Mouse (Mus musculus): ENCODE data around the gene Slc16a11.

The Slc16a11 gene

GRCm38 (mm10) chr11:70225798-70226601 is 13.4 kb downstream of the Slc16a11 start:
- DNase-seq (ENCODE audit: low spot score): no peak

- no peak for DNase-seq (ENCODE audit: low spot score)
These were observed 14.0 kb downstream of the Slc16a11 start for GRCm38 (mm10) chr11:70226602-70226890.

- DNase-seq (ENCODE audit: low spot score): no peak
These were observed 14.6 kb downstream of the Slc16a11 start for GRCm38 (mm10) chr11:70227126-70227525.

GRCm38 (mm10) chr11:70227661-70228245 is 15.2 kb downstream of the Slc16a11 start:
- DNase-seq (ENCODE audit: low spot score): no peak

- peak; percentile 90 for DNase-seq (ENCODE audit: low spot score)
These were observed 16.3 kb downstream of the Slc16a11 start for GRCm38 (mm10) chr11:70228828-70229227.

- no peak for DNase-seq (ENCODE audit: low spot score)
These were observed 16.9 kb downstream of the Slc16a11 start, which contains the start of gene Bcl6b for GRCm38 (mm10) chr11:70229260-70230010. TSS of gene Bcl6b (minus strand) at chr11:70229798.

- DNase-seq (ENCODE audit: low spot score): peak; percentile 83
These were observed 17.7 kb downstream of the Slc16a11 start for GRCm38 (mm10) chr11:70230239-70230727.

DNA sequence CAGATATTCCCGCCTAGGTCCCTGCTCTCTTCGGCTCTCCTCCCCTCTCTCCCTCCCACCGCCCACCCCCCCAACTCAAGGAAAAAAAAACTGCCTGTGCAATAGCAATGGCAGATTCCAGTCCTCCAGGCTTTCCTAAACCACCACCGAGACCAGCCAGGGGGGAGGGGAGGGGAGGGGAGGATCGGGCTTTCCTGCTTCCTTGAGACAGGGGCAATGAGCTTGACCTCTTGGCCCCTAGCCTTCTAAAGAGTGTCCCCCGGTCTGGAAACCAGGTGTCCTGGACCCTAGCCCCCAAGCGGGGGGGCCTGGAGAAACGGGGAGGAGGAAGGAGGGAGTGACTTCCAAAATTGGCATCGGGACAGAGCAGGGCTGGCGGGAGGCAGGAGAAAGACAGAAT is 20.0 kb downstream of the Slc16a11 start:
- no peak for DNase-seq (ENCODE audit: low spot score)

DNA sequence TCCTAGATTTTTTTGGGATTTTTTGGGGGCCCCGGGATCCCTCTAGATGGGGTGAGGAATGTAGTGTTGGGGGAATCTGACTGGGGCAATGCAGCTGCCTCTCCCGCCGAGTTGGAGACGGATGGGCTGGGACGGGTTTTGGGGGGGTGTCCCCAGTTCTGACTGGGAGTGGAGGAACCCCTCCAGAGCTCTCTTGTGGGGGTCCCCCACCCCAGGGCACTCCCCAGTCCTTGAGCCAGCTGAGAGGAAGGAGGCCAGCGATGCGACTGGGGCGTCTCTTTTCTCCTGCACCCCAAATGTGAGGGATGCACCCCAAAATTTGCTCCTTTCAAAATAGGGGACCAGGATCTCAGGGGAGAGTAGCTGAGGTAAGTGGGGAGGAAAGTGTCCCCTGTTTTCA is 20.5 kb downstream of the Slc16a11 start:
- DNase-seq (ENCODE audit: low spot score): no peak

- DNase-seq (ENCODE audit: low spot score): no peak
These were observed 21.5 kb downstream of the Slc16a11 start for GRCm38 (mm10) chr11:70234037-70234436.

DNA sequence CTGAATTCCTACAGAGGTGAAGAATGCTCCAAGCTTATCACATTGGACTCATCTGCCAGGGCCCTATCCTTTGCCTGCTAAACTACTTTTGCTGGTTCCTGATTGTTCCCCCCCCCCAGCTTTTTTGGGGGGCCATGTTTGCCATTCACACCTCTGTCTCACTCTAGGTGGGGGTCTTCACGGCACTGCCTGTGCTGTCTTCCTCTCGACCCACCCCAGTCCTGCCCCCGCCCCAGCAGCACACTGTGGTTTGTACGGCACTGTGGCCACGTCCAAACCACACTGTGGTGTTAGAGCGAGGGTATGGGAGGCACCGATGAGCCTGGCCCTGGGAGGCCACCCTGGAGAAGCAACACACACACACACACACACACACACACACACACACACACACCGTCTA is 21.9 kb downstream of the Slc16a11 start:
- no peak for DNase-seq (ENCODE audit: low spot score)

DNA sequence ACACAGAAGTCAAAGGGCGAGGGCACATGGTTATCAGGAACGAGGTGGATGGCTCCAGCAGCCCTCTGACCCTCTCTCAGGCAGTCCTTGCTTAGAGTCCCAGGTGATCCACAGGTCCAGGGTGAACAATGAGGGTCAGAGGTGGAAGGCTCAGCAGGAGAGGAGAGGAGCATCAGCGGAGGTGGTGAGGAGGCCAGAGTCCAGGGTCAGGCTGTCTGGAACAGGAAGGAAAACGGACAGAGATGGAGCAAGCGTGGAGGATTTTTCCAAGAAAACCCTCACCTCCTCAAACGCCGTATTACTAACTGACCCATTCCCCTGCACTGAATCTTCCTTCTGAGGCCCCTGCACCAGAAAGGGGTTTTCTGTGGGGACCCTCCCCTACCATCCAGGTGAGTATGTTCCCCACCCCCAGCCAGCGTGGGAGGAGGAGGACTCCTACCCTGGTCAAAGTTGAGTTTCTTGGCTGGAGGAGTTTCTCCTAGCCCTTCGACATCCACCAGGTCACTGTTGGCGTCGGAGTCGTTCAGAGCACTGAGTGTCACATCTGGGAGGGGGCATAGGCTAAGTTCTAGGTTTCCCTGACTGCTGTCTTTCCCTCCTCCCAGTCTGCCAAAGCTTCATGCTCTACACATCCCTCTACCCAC is 22.8 kb downstream of the Slc16a11 start:
- no peak for DNase-seq (ENCODE audit: low spot score)

- no peak for DNase-seq (ENCODE audit: low spot score)
These were observed 24.2 kb downstream of the Slc16a11 start for GRCm38 (mm10) chr11:70236717-70237116.

GRCm38 (mm10) chr11:70237457-70238167 is 25.1 kb downstream of the Slc16a11 start, which contains the start of gene 0610010K14Rik:
TSS of gene 0610010K14Rik (minus strand) at chr11:70237914.
- DNase-seq (ENCODE audit: low spot score): peak; percentile 95

GRCm38 (mm10) chr11:70238591-70239440 is 26.3 kb downstream of the Slc16a11 start:
- DNase-seq (ENCODE audit: low spot score): peak; percentile 60

GRCm38 (mm10) chr11:70239541-70240279 is 27.2 kb downstream of the Slc16a11 start, which contains the start of the genes Gm21988 and Rnasek:
TSS of gene Gm21988 (minus strand) at chr11:70239830.
TSS of gene Rnasek (minus strand) at chr11:70239842.
- DNase-seq (ENCODE audit: low spot score): peak; percentile 89

- DNase-seq (ENCODE audit: low spot score): no peak
These were observed 30.0 kb downstream of the Slc16a11 start for GRCm38 (mm10) chr11:70242591-70242990.

DNA sequence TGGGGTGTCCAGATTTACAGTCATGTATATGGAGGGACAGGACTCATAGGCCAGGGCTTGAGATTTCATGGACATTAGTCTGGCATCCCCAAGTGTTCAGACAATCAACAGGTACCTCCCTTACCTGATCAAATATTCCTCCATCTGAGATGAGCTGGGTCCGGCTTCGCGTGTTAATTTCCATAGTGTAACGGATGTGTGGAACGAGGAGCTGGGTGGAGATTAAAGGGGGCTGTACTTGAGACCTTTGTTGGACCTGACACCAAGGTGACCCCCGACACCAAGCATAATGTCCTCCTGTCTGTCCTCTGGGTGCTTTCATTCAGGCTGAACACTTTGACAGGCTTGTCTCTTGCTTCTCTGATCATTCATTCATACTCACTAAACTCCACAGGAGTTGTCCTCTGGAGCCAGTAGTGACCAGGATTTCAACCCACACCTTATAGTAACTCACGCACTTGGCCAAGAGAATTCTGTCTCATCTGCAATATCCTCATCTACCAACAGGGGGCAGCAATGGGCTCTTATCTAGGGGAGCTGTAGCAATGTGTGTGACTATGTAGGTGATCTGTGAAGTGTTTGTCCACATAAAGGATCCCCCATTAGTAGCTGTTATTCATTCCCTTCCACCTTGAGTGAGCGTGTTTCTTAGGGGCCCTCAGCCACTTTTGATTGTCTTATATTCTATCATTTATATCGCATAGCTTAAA is 34.7 kb downstream of the Slc16a11 start:
- DNase-seq (ENCODE audit: low spot score): peak; percentile 75

GRCm38 (mm10) chr11:70250150-70250549 is 37.6 kb downstream of the Slc16a11 start:
- DNase-seq (ENCODE audit: low spot score): no peak
